Mouse (Mus musculus): ENCODE data around the gene Hist2h3c1. TPM values are rescaled to one million over a fixed set of nuclear protein-coding genes. Genes with fewer than 3 reads are reported as not detected.

The Hist2h3c1 gene
- total and polyA plus RNA-seq, 2 experiments from 2014 or later: not detected

DNA sequence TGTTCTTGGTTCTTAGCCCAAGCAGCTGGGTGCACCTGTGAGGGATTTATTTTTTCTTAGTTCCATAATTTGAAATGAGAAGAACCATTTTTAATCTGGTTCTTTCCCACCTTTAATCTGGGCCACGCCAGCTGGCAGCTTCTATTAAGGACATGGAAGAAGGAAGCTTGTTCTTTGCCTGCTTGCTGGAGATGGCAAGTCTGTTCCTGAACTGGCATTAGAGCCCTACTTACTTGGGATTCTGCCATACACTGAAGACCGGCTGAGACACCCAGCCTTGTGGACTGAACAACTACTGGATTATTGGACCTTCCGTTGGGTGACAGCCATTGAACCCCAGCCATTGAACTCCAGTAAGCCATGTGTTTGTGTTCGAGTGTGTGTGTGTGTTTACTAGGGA is 23.7 kb upstream of the Hist2h3c1 start:
- no peaks in the 10 kb centered on the region for H3K36me3 ChIP-seq (ENCODE audit: insufficient read depth, low read length)
- H3K27me3 ChIP-seq (ENCODE audit: insufficient read depth, low read length): no peaks in the 10 kb centered on the region
- no peak for DNase-seq (ENCODE audit: low spot score)
- H3K4me2 ChIP-seq (ENCODE audit: low read depth, low read length): peak overlapping the region; percentile 79
- no peak for TF ChIP-seq CTCF (IDR thresholded peaks at IDR 0.05; ENCODE audit: low read depth)
- no peak overlapping the region for H3K27ac ChIP-seq
- 74% methylated on average over 4 of the region's 4 CpGs for WGBS
- no peak for ATAC-seq
- H3K9me3 ChIP-seq (ENCODE audit: low read length): no peaks in the 10 kb centered on the region
- no peak overlapping the region for H3K9ac ChIP-seq (replicated peaks; ENCODE audit: low read length)
- no peak overlapping the region for H3K4me3 ChIP-seq (ENCODE audit: low read length)
- H3K4me1 ChIP-seq (ENCODE audit: insufficient read depth, low read length): peaks cover 16% of the 10 kb centered on the region

DNA sequence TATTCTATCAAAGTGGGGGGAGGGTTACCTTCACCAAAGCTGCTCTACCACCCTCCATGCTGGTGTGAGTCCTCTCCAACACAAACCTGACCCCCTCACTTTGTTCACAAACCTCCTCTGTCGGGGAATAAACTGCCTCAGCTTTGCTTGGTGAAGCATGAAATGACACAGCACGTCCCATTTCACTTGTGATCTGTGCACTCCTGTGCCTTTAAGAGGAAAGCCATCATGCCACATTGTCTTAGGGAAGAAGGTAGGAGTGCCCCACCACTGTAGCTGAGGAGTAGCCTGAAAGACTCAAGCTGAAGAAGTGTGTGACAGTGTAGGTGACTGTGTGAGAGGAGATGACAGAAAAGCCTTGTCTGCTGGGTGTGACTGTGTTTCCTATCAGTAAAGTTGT is 21.1 kb upstream of the Hist2h3c1 start:
- Histone ChIP-seq H3K27me3 (ENCODE audit: insufficient read depth, low read length) (no peaks in the 10 kb centered on the region), H3K9me3 (ENCODE audit: low read length) (no peaks in the 10 kb centered on the region), H3K4me3 (ENCODE audit: low read length) (no peak overlapping the region), H3K4me1 (ENCODE audit: insufficient read depth, low read length) (peaks cover 10% of the 10 kb centered on the region; the same call in 1 of the 2 replicates), H3K4me2 (ENCODE audit: low read depth, low read length) (no peak overlapping the region), H3K9ac (replicated peaks; ENCODE audit: low read length) (no peak overlapping the region), H3K36me3 (ENCODE audit: insufficient read depth, low read length) (no peaks in the 10 kb centered on the region), H3K27ac (no peak overlapping the region)
- ATAC-seq (no peak), DNase-seq (ENCODE audit: low spot score) (no peak)
- 20% methylated on average over 2 of the region's 2 CpGs for WGBS
- no peak for TF ChIP-seq CTCF (IDR thresholded peaks at IDR 0.05; ENCODE audit: low read depth)

DNA sequence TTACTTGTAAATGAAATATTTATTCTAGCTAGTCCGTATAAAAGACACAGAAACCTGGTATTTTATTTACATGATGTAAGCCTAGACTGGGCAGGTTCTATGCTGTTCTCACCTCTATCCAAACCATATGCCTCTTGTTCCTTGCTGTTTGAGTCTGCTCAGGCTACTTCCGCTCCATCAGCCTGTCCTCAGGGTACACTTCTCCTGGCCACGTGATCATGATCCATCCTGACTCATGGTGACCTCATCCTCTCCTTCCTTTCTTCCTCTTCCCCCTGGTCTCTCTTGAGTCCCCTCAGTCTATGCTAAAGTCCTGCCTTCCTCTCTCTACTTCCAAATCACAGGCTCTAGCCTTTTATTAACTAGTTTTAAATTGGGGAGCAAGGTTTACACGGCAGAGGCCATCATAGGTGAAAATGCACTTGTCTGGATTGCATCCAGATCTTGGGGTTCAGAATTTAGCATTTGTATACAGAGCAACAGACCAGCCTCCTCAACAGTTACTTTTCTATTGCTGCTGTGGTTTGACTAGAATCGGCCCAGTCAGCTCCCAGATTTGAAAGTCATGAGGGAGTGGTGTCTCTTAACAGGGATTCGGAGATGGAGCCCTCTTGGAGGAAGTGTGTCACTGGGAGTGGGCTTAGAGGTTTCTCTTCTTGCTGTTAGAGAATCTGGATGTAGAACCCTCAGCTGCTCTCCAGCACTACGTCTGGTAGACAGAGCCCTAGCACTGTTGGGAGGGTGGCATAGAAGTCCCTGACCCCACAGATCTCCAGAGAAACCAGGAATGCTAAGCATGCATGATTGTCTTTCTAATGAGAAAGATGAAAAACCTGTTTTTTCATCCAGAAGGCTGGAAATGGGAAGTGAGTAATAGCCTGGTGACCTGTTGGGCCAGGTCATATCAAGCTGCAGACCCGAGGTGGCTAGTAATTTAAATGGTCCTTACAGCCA is 19.5 kb upstream of the Hist2h3c1 start:
- Histone ChIP-seq H3K27me3 (ENCODE audit: insufficient read depth, low read length) (no peaks in the 10 kb centered on the region), H3K27ac (no peak overlapping the region), H3K4me2 (ENCODE audit: low read depth, low read length) (no peak overlapping the region), H3K36me3 (ENCODE audit: insufficient read depth, low read length) (no peaks in the 10 kb centered on the region), H3K9me3 (ENCODE audit: low read length) (no peaks in the 10 kb centered on the region), H3K4me1 (ENCODE audit: insufficient read depth, low read length) (peaks cover 6% of the 10 kb centered on the region; the same call in 1 of the 2 replicates), H3K9ac (replicated peaks; ENCODE audit: low read length) (no peak overlapping the region), H3K4me3 (ENCODE audit: low read length) (no peak overlapping the region)
- DNase-seq (ENCODE audit: low spot score) (no peak), ATAC-seq (0 out of 2 replicates have a peak, but pooled peaks have one; percentile 15)
- WGBS: 76% methylated on average over 8 of the region's 8 CpGs
- no peak for TF ChIP-seq CTCF (IDR thresholded peaks at IDR 0.05; ENCODE audit: low read depth)

DNA sequence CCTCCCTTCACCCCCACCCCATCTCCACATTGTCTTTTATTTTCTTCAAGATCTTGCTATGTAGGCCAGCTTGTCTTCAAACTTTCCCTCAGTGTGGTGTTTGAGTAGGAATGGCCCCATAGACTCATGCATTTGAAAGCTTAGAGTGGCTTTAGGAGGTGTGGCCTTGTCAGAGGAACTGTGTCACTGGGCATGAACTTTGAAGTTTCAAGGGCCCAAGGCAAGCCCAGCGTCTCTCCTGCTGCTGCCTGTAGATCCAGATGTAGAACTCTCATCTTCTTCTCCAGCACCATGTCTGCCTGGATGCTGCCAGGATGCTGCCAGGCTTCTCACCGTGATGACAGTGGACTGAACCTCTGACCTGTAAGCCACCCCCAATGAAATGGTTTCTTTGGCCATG is 17.7 kb upstream of the Hist2h3c1 start:
- WGBS: 70% methylated on average over 2 of the region's 2 CpGs

DNA sequence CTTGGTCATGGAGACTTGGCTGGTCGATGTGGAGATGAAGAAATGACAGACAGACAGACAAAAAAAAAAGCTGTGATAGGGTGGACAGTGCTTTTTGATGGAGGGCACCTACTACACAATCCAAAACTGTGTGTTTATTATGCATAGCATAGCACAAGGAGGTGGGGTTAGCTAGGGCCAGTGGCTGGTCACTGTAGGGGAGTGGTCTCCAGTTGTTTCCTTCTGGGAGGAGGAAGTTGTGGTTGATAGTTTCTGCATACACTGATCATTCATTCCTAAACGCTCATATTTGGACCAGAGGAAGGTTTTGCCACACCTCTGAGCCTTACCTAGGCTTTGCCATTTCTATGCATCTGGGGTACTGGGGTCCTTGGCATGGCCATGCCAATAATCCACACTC is 16.1 kb upstream of the Hist2h3c1 start:
- DNase-seq (ENCODE audit: low spot score) (no peak), ATAC-seq (no peak)
- Histone ChIP-seq H3K9me3 (ENCODE audit: low read length) (no peaks in the 10 kb centered on the region), H3K27me3 (ENCODE audit: insufficient read depth, low read length) (no peaks in the 10 kb centered on the region), H3K9ac (replicated peaks; ENCODE audit: low read length) (no peak overlapping the region), H3K4me3 (ENCODE audit: low read length) (no peak overlapping the region), H3K4me1 (ENCODE audit: insufficient read depth, low read length) (no peaks in the 10 kb centered on the region), H3K36me3 (ENCODE audit: insufficient read depth, low read length) (no peaks in the 10 kb centered on the region), H3K27ac (no peak overlapping the region), H3K4me2 (ENCODE audit: low read depth, low read length) (no peak overlapping the region)
- TF ChIP-seq CTCF (IDR thresholded peaks at IDR 0.05; ENCODE audit: low read depth): no peak
- WGBS: 75% methylated on average over 2 of the region's 2 CpGs

More for the DNA sequence above, 17.7 kb upstream of the Hist2h3c1 start:
- H3K9ac ChIP-seq (replicated peaks; ENCODE audit: low read length): no peak overlapping the region
- H3K27ac ChIP-seq: no peak overlapping the region
- H3K36me3 ChIP-seq (ENCODE audit: insufficient read depth, low read length): no peaks in the 10 kb centered on the region
- no peak for TF ChIP-seq CTCF (IDR thresholded peaks at IDR 0.05; ENCODE audit: low read depth)
- DNase-seq (ENCODE audit: low spot score) (no peak), ATAC-seq (no peak)
- no peaks in the 10 kb centered on the region for H3K27me3 ChIP-seq (ENCODE audit: insufficient read depth, low read length)
- H3K9me3 ChIP-seq (ENCODE audit: low read length): no peaks in the 10 kb centered on the region
- no peak overlapping the region for H3K4me2 ChIP-seq (ENCODE audit: low read depth, low read length)
- H3K4me1 ChIP-seq (ENCODE audit: insufficient read depth, low read length): no peaks in the 10 kb centered on the region
- H3K4me3 ChIP-seq (ENCODE audit: low read length): no peak overlapping the region

DNA sequence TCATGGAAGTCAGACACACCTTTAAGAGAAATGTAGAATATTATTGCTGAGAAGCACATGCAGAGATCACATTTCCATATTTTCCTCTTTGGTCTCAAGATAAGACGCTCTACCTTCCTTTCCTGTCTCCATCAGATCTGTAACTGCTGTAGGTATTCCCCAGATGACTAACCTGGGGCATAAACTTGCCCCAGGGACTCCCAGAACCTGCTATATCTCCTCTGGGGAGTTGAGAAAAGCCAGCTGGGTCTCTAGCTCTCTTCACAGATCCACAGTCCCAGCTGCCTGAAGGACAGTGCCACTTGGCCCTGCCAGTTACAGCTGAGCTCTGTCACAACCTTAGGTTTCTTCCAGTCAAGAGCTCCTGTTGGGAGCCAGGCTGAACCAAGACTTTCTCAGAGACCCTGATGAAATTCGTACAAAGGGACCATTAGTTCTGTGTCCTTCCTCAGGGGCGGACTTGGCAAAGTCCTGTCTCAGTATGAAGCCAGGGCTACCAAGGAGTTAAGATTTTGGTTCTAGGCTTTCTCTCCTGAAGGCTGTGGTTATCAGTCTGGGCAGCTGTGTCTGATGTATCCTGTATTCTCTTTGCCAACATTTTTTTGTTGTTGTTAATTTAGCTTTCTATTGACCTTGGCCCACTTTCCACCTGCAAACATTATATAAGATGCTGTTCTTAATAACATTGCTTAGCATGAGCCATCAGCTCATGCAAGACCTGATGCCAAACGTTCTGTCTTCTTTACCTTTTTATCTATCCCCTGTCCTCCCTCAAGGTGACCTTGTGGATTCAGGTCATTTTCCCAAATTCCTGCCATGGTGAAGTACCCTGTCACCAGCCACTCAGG is 15.4 kb upstream of the Hist2h3c1 start:
- no peak for TF ChIP-seq CTCF (IDR thresholded peaks at IDR 0.05; ENCODE audit: low read depth)
- 71% methylated on average over 4 of the region's 4 CpGs for WGBS
- no peaks in the 10 kb centered on the region for H3K4me1 ChIP-seq (ENCODE audit: insufficient read depth, low read length)

More for the DNA sequence above, 15.4 kb upstream of the Hist2h3c1 start:
- no peak overlapping the region for H3K27ac ChIP-seq
- ATAC-seq (no peak), DNase-seq (ENCODE audit: low spot score) (no peak)
- no peak overlapping the region for H3K9ac ChIP-seq (replicated peaks; ENCODE audit: low read length)
- no peak overlapping the region for H3K4me2 ChIP-seq (ENCODE audit: low read depth, low read length)
- no peaks in the 10 kb centered on the region for H3K9me3 ChIP-seq (ENCODE audit: low read length)
- H3K4me3 ChIP-seq (ENCODE audit: low read length): no peak overlapping the region
- H3K27me3 ChIP-seq (ENCODE audit: insufficient read depth, low read length): no peaks in the 10 kb centered on the region
- H3K36me3 ChIP-seq (ENCODE audit: insufficient read depth, low read length): no peaks in the 10 kb centered on the region
